Mouse (Mus musculus): ENCODE measurements around the gene Galnt3. TPM values are rescaled to one million over a fixed set of nuclear protein-coding genes. Genes with fewer than 3 reads are reported as not detected.

Gene Galnt3
- polyA plus RNA-seq, 1 experiment from 2014 or later = 1.9 TPM

DNA sequence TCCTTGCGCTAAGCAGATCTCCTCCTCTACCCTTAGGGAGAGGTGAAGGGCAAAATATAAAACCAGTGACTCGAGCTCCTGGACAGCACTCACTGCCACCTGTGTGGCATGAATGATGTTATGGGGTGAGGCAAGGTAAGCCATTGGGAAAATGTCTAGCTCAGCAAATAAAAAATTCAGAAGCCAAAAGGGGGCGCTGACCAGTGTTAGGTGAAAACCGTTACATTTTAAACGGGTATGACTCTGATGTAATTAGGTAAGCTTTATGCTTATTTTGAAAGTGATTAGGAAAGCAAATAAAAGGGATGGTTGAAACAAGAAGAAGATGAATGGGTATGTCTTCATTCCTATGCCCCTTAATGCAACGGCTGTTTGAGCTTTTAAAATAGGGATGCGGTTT, 24.6 kb downstream of the Galnt3 start:
- H3K27me3 ChIP-seq (ENCODE audit: control insufficient read depth, insufficient read depth, low read length) = no peaks in the 10 kb centered on the region
- H3K27ac ChIP-seq (replicated peaks; ENCODE audit: low read depth, low read length) = no peak overlapping the region
- H3K4me3 ChIP-seq (ENCODE audit: low read depth, low read length) = no peak overlapping the region
- no peaks in the 10 kb centered on the region for H3K9me3 ChIP-seq (ENCODE audit: control insufficient read depth, low read length)
- H3K4me1 ChIP-seq (ENCODE audit: control insufficient read depth, insufficient read depth, low read length) = no peaks in the 10 kb centered on the region
- 82% methylated on average over 7 of the region's 7 CpGs for WGBS
- ATAC-seq (ENCODE audit: insufficient number of reproducible peaks, low FRiP score, low TSS enrichment, low read depth) (no peak), DNase-seq (ENCODE audit: low spot score) (no peak)
- H3K9ac ChIP-seq (ENCODE audit: low read length) = no peak overlapping the region
- no peaks in the 10 kb centered on the region for H3K36me3 ChIP-seq (ENCODE audit: control insufficient read depth, insufficient read depth, low read length)
- H3K4me2 ChIP-seq (ENCODE audit: low read depth, severe bottlenecking) = no peak overlapping the region

- WGBS = 55% methylated on average over 4 of the region's 4 CpGs
- no peak overlapping the region for H3K27ac ChIP-seq (replicated peaks; ENCODE audit: low read depth, low read length)
These were observed 30.1 kb downstream of the Galnt3 start for GRCm38 (mm10) chr2:66094622-66095181.

DNA sequence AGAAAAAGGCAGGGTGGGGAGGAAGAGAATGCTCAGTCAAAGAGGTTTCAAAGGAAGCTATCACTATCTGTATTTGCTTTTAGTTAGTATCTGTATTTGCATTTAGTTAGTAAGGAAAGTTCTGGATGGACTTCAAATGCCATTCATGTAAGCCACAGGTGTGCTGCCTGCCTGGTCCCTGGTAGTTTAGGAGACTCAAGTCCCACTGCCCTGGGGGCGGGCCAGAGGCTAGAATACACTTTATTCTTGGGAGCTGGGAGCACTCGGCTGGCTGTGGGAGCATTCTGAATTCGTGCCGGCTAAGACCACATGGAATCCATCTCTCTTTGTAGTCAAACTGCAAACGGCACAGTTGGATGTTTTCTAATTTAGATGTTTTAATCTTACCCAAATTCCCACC, 33.5 kb downstream of the Galnt3 start:
- no peak overlapping the region for H3K4me2 ChIP-seq (ENCODE audit: low read depth, severe bottlenecking)
- H3K36me3 ChIP-seq (ENCODE audit: control insufficient read depth, insufficient read depth, low read length) = no peaks in the 10 kb centered on the region
- H3K9me3 ChIP-seq (ENCODE audit: control insufficient read depth, low read length) = no peaks in the 10 kb centered on the region
- peaks cover 3% of the 10 kb centered on the region; the same call in 1 of the 2 replicates for H3K4me1 ChIP-seq (ENCODE audit: control insufficient read depth, insufficient read depth, low read length)
- 49% methylated on average over 5 of the region's 5 CpGs for WGBS
- no peak overlapping the region for H3K27ac ChIP-seq (replicated peaks; ENCODE audit: low read depth, low read length)
- no peak for ATAC-seq (ENCODE audit: insufficient number of reproducible peaks, low FRiP score, low TSS enrichment, low read depth)
- DNase-seq (ENCODE audit: low spot score) = no peak
- H3K9ac ChIP-seq (ENCODE audit: low read length) = no peak overlapping the region
- H3K4me3 ChIP-seq (ENCODE audit: low read depth, low read length) = no peak overlapping the region
- H3K27me3 ChIP-seq (ENCODE audit: control insufficient read depth, insufficient read depth, low read length) = no peaks in the 10 kb centered on the region

More at GRCm38 (mm10) chr2:66094622-66095181, 30.1 kb downstream of the Galnt3 start:
- Histone ChIP-seq H3K9me3 (ENCODE audit: control insufficient read depth, low read length) (no peaks in the 10 kb centered on the region), H3K4me3 (ENCODE audit: low read depth, low read length) (no peak overlapping the region), H3K4me2 (ENCODE audit: low read depth, severe bottlenecking) (no peak overlapping the region), H3K27me3 (ENCODE audit: control insufficient read depth, insufficient read depth, low read length) (no peaks in the 10 kb centered on the region), H3K36me3 (ENCODE audit: control insufficient read depth, insufficient read depth, low read length) (no peaks in the 10 kb centered on the region), H3K4me1 (ENCODE audit: control insufficient read depth, insufficient read depth, low read length) (peaks cover 3% of the 10 kb centered on the region; the same call in 1 of the 2 replicates), H3K9ac (ENCODE audit: low read length) (no peak overlapping the region; the same call in 1 of the 2 replicates)
- DNase-seq (ENCODE audit: low spot score) (no peak), ATAC-seq (ENCODE audit: insufficient number of reproducible peaks, low FRiP score, low TSS enrichment, low read depth) (no peak)

DNA sequence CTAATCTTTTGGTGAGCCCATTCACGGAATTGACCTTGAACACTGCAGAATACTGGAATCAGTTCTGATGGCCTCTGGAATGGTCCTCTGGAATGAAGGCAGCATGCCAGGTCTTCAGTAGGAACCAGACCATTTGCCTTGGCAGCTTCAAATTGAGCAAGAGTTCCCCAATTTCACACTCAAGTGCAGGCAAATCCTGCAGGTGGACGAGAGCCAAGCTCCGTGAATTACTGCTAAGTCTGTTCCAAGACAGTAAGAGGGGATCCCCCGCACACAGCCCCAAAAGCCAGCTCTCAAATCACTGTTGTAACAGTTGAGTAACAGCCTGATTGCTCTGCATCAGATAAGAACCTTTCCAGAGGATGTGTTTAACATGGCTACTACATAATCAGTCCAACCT, 42.9 kb downstream of the Galnt3 start:
- no peak overlapping the region for H3K9ac ChIP-seq (ENCODE audit: low read length)
- H3K27me3 ChIP-seq (ENCODE audit: control insufficient read depth, insufficient read depth, low read length) = no peaks in the 10 kb centered on the region
- no peaks in the 10 kb centered on the region for H3K36me3 ChIP-seq (ENCODE audit: control insufficient read depth, insufficient read depth, low read length)
- no peak overlapping the region for H3K4me3 ChIP-seq (ENCODE audit: low read depth, low read length)
- no peaks in the 10 kb centered on the region for H3K9me3 ChIP-seq (ENCODE audit: control insufficient read depth, low read length)
- DNase-seq (ENCODE audit: low spot score) (no peak), ATAC-seq (ENCODE audit: insufficient number of reproducible peaks, low FRiP score, low TSS enrichment, low read depth) (no peak)
- H3K4me1 ChIP-seq (ENCODE audit: control insufficient read depth, insufficient read depth, low read length) = no peaks in the 10 kb centered on the region
- no peak overlapping the region for H3K27ac ChIP-seq (replicated peaks; ENCODE audit: low read depth, low read length)
- WGBS = 84% methylated on average over 4 of the region's 4 CpGs
- no peak overlapping the region for H3K4me2 ChIP-seq (ENCODE audit: low read depth, severe bottlenecking)

DNA sequence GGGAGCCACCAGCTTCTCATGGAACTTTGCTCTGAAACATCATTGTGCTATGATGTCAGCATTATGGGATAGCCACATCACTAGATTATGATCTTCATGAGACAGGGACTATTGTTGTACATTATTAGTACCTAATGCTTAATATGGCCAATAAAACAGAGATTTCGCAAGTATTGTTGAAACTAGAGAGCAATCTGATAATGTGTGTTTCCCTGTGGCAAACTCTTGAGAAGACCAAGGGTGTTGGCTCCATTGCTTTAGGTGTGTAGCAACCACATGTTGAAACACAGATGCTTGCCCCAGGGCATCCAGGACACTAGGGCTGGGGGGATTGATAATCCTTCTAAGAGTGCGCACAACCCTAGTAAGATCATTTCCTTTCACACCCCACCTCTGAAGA, 44.1 kb downstream of the Galnt3 start:
- Histone ChIP-seq H3K27ac (replicated peaks; ENCODE audit: low read depth, low read length) (no peak overlapping the region), H3K4me3 (ENCODE audit: low read depth, low read length) (no peak overlapping the region), H3K27me3 (ENCODE audit: control insufficient read depth, insufficient read depth, low read length) (no peaks in the 10 kb centered on the region), H3K9me3 (ENCODE audit: control insufficient read depth, low read length) (no peaks in the 10 kb centered on the region), H3K4me2 (ENCODE audit: low read depth, severe bottlenecking) (no peak overlapping the region), H3K4me1 (ENCODE audit: control insufficient read depth, insufficient read depth, low read length) (no peaks in the 10 kb centered on the region), H3K36me3 (ENCODE audit: control insufficient read depth, insufficient read depth, low read length) (no peaks in the 10 kb centered on the region), H3K9ac (ENCODE audit: low read length) (no peak overlapping the region)
- WGBS = 94% methylated on average over 2 of the region's 2 CpGs
- ATAC-seq (ENCODE audit: insufficient number of reproducible peaks, low FRiP score, low TSS enrichment, low read depth) = no peak
- no peak for DNase-seq (ENCODE audit: low spot score)

DNA sequence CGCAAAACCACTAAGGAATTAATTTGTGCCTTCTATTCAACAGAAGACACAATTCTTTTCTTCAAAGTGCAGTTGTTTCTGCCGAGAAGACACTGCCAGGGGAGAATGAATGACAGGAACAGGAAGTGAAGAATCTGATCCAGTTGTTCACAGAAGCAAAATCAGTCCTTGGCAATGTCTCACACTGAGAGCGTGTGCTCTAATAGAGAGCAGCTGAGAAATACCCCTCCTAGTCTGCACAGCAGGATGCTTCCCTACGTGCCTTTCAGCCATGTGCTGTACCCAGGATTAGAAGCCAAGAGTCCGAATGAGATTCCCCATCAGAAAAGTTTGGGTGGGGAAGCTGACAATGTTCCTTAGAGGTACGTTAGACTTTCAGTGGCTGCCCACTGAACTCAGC, 55.3 kb downstream of the Galnt3 start:
- WGBS = 41% methylated on average over 6 of the region's 6 CpGs
- no peak overlapping the region for H3K27ac ChIP-seq (replicated peaks; ENCODE audit: low read depth, low read length)
- H3K4me2 ChIP-seq (ENCODE audit: low read depth, severe bottlenecking) = no peak overlapping the region
- DNase-seq (ENCODE audit: low spot score) (no peak), ATAC-seq (ENCODE audit: insufficient number of reproducible peaks, low FRiP score, low TSS enrichment, low read depth) (no peak)
- no peak overlapping the region for H3K4me3 ChIP-seq (ENCODE audit: low read depth, low read length)
- H3K27me3 ChIP-seq (ENCODE audit: control insufficient read depth, insufficient read depth, low read length) = no peaks in the 10 kb centered on the region
- no peak overlapping the region for H3K9ac ChIP-seq (ENCODE audit: low read length)
- no peaks in the 10 kb centered on the region for H3K9me3 ChIP-seq (ENCODE audit: control insufficient read depth, low read length)
- H3K36me3 ChIP-seq (ENCODE audit: control insufficient read depth, insufficient read depth, low read length) = no peaks in the 10 kb centered on the region
- no peaks in the 10 kb centered on the region for H3K4me1 ChIP-seq (ENCODE audit: control insufficient read depth, insufficient read depth, low read length)

GRCm38 (mm10) chr2:66063291-66063690, 61.5 kb downstream of the Galnt3 start:
- Histone ChIP-seq H3K4me2 (ENCODE audit: low read depth, severe bottlenecking) (no peak overlapping the region), H3K9me3 (ENCODE audit: control insufficient read depth, low read length) (no peaks in the 10 kb centered on the region), H3K27me3 (ENCODE audit: control insufficient read depth, insufficient read depth, low read length) (no peaks in the 10 kb centered on the region), H3K36me3 (ENCODE audit: control insufficient read depth, insufficient read depth, low read length) (no peaks in the 10 kb centered on the region), H3K4me1 (ENCODE audit: control insufficient read depth, insufficient read depth, low read length) (no peaks in the 10 kb centered on the region), H3K4me3 (ENCODE audit: low read depth, low read length) (no peak overlapping the region), H3K9ac (ENCODE audit: low read length) (no peak overlapping the region), H3K27ac (replicated peaks; ENCODE audit: low read depth, low read length) (no peak overlapping the region)
- DNase-seq (ENCODE audit: low spot score) (no peak), ATAC-seq (ENCODE audit: insufficient number of reproducible peaks, low FRiP score, low TSS enrichment, low read depth) (no peak)
- 89% methylated on average over 10 of the region's 10 CpGs for WGBS

DNA sequence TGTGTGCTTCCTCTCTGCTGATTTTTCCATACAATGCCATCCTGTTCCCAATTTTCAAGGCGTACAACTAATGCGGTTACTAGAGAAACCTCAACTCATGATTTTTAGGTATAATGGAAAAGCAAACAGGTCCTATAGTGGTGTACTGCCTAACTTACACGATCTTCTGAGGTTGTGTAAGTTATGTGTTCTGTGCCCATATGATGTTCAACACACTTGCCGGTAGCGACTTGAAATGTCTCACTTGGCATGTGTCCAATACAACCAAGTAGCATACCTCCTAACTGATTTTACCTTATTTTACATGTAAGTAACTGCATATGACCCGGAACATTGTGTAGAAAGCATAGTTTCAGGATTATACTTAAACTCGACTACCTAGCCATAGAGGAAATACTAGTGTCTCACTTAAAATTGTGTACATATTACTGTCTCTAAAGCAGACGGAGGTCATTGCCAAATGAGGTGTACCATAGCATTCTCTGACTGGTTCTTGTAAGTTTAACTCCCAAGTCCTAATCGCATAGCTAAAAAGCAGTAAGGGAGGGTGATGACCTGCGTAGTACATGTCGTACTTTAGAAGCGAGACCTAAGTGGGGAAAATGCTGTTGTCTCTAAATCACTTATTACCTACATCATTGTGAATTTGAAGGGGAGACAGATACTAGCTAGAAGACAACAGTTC, 80.2 kb downstream of the Galnt3 start:
- Histone ChIP-seq H3K27me3 (ENCODE audit: control insufficient read depth, insufficient read depth, low read length) (no peaks in the 10 kb centered on the region), H3K4me3 (ENCODE audit: low read depth, low read length) (no peak overlapping the region), H3K27ac (replicated peaks; ENCODE audit: low read depth, low read length) (no peak overlapping the region), H3K36me3 (ENCODE audit: control insufficient read depth, insufficient read depth, low read length) (no peaks in the 10 kb centered on the region), H3K9ac (ENCODE audit: low read length) (no peak overlapping the region), H3K9me3 (ENCODE audit: control insufficient read depth, low read length) (no peaks in the 10 kb centered on the region), H3K4me1 (ENCODE audit: control insufficient read depth, insufficient read depth, low read length) (no peaks in the 10 kb centered on the region), H3K4me2 (ENCODE audit: low read depth, severe bottlenecking) (no peak overlapping the region)
- ATAC-seq (ENCODE audit: insufficient number of reproducible peaks, low FRiP score, low TSS enrichment, low read depth) = no peak
- WGBS = 93% methylated on average over 12 of the region's 12 CpGs
- no peak for DNase-seq (ENCODE audit: low spot score)
